Mouse (Mus musculus) C2C12 (cell line): ENCODE data around the gene Cradd.

ENCODE experiments used
- CTCF ChIP-seq: IDR thresholded peaks from one replicate; pipeline ENCODE4 v1.5.1; 2011; ENCODE audit not compliant: control insufficient read depth, insufficient read depth, insufficient read length
- MAX ChIP-seq: IDR thresholded peaks from one replicate; pipeline ENCODE4 v1.6.1; 2011; ENCODE audit warnings: mild to moderate bottlenecking, control low read depth
- MYOD1 ChIP-seq: IDR thresholded peaks from one replicate; pipeline ENCODE4 v1.6.1; 2011; ENCODE audit warnings: low read depth; ENCODE audit not compliant: control insufficient read depth, insufficient read length
- MYOG ChIP-seq: IDR thresholded peaks from one replicate; pipeline ENCODE4 v1.6.1; 2011; ENCODE audit not compliant: control insufficient read depth, insufficient read length; ENCODE audit errors: extremely low read depth
- USF1 ChIP-seq: IDR thresholded peaks from one replicate; pipeline ENCODE4 v1.6.1; 2011; ENCODE audit warnings: low read depth, mild to moderate bottlenecking, control low read depth, moderate library complexity

- no peak for TF ChIP-seq CTCF
- no peak for TF ChIP-seq MYOD1
- no peak for TF ChIP-seq USF1
- no peak for TF ChIP-seq MAX
- TF ChIP-seq MYOG, result no peak
Measured at GRCm38 (mm10) chr10:95275488-95275887, 48.4 kb downstream of the Cradd start.
